Mouse (Mus musculus): ENCODE measurements around the gene Rap1a. TPM values are rescaled to one million over a fixed set of nuclear protein-coding genes. Genes with fewer than 3 reads are reported as not detected.

Rap1a gene
- polyA plus RNA-seq, 1 experiment from 2014 or later: 166 TPM

DNA sequence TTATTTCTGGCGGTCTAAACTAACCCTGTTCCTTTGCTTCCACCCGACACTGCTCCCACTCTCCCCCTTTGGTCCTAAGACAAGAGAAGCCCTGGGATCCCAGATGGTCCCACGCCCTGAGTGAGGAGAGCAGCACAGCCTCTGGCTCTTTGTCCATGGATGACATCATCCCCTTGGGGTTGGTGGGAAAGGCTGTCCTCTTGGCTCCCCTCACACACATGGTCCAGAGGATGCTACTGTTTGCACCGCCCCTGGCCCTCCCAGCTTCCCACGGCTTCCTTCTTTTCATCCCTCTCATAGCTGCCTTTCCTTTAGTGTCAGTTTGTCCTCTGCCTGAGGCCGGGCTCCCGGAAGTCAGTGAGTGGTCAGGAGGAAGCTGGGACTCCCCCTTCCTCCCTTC, 89.4 kb downstream of the Rap1a start:
- ATAC-seq: peak; percentile 83

DNA sequence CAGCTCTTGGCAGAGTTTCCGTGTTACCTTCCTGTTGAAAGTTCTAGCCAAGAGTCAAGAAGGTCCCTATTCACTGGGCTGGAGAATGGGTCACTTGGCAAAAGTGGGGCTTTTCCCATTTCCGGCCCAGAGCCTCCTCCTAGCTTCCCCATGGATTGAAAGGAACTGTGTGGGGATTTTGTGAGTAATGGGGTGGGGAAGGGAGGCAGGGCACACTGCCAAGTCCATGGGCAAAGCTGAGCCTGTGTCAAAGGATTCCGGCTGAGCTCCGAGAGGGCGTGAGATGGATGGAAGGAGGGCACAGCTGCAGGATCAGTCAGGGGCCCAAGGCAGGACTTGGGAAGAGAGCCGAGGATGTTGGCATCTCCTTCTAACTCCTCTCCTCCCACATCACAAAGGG, 90.9 kb downstream of the Rap1a start:
- TF ChIP-seq EP300 (IDR thresholded peaks at IDR 0.05): peak; percentile 41; the same call in 1 of the 2 replicates
- TF ChIP-seq CTCF (IDR thresholded peaks at IDR 0.05): no peak
- 41% methylated on average over 6 of the region's 6 CpGs for WGBS
- Histone ChIP-seq H3K4me1 (ENCODE audit: insufficient read depth, low read depth, low read length) (0 out of 2 replicates have a peak, but pooled peaks cover 3% of the 10 kb centered on the region), H3K4me2 (replicated peaks; ENCODE audit: low read depth, low read length) (no peak overlapping the region), H3K27ac (ENCODE audit: low read length) (no peak overlapping the region), H3K9me3 (ENCODE audit: low read length) (no peaks in the 10 kb centered on the region), H3K9ac (replicated peaks; ENCODE audit: low read depth) (no peak overlapping the region), H3K36me3 (ENCODE audit: insufficient read depth, low read length) (no peaks in the 10 kb centered on the region), H3K4me3 (ENCODE audit: low read depth, low read length) (no peak overlapping the region), H3K27me3 (replicated peaks; ENCODE audit: insufficient read depth, low read length) (no peaks in the 10 kb centered on the region)
- DNase-seq (ENCODE audit: low spot score) (no peak), ATAC-seq (peak; percentile 41)

More for the DNA sequence above, 89.4 kb downstream of the Rap1a start:
- no peak overlapping the region for H3K27ac ChIP-seq (ENCODE audit: low read length)
- no peaks in the 10 kb centered on the region for H3K4me1 ChIP-seq (ENCODE audit: insufficient read depth, low read depth, low read length)
- no peak overlapping the region for H3K4me3 ChIP-seq (ENCODE audit: low read depth, low read length)
- peak; percentile 31 for DNase-seq (ENCODE audit: low spot score)
- H3K9ac ChIP-seq (replicated peaks; ENCODE audit: low read depth): no peak overlapping the region
- no peak overlapping the region for H3K4me2 ChIP-seq (replicated peaks; ENCODE audit: low read depth, low read length)
- H3K9me3 ChIP-seq (ENCODE audit: low read length): no peaks in the 10 kb centered on the region
- no peak for TF ChIP-seq EP300 (IDR thresholded peaks at IDR 0.05)
- TF ChIP-seq CTCF (IDR thresholded peaks at IDR 0.05): no peak
- H3K36me3 ChIP-seq (ENCODE audit: insufficient read depth, low read length): no peaks in the 10 kb centered on the region
- H3K27me3 ChIP-seq (replicated peaks; ENCODE audit: insufficient read depth, low read length): no peaks in the 10 kb centered on the region
- WGBS: 58% methylated on average over 7 of the region's 7 CpGs

DNA sequence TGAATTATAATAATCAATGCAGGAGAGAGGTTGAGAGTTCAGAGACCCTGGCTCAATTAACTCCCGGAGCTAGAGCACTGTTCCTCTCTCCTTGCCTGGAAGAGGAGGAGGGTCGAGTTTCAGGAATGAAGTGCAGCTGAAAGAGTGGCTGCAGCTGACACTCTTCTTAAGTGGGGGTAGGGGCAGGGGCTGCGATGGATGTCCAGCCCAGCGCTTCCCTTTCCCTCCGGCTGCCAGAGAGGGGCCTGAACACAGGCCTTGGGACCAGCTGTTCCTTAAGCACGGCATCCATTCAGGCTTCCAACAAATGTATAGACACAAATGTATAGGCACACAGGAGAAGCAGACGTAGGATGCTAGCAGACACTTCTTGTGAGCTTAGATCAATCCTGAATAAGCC, 93.5 kb downstream of the Rap1a start:
- H3K36me3 ChIP-seq (ENCODE audit: insufficient read depth, low read length): no peaks in the 10 kb centered on the region
- TF ChIP-seq EP300 (IDR thresholded peaks at IDR 0.05) (no peak), CTCF (IDR thresholded peaks at IDR 0.05) (no peak)
- 37% methylated on average over 7 of the region's 7 CpGs for WGBS
- ATAC-seq: no peak
- H3K9me3 ChIP-seq (ENCODE audit: low read length): no peaks in the 10 kb centered on the region
- no peak overlapping the region for H3K9ac ChIP-seq (replicated peaks; ENCODE audit: low read depth)
- no peak overlapping the region for H3K4me3 ChIP-seq (ENCODE audit: low read depth, low read length)
- H3K27ac ChIP-seq (ENCODE audit: low read length): no peak overlapping the region
- DNase-seq (ENCODE audit: low spot score): no peak
- no peak overlapping the region for H3K4me2 ChIP-seq (replicated peaks; ENCODE audit: low read depth, low read length)
- H3K27me3 ChIP-seq (replicated peaks; ENCODE audit: insufficient read depth, low read length): no peaks in the 10 kb centered on the region
- 0 out of 2 replicates have a peak, but pooled peaks cover 3% of the 10 kb centered on the region for H3K4me1 ChIP-seq (ENCODE audit: insufficient read depth, low read depth, low read length)

DNA sequence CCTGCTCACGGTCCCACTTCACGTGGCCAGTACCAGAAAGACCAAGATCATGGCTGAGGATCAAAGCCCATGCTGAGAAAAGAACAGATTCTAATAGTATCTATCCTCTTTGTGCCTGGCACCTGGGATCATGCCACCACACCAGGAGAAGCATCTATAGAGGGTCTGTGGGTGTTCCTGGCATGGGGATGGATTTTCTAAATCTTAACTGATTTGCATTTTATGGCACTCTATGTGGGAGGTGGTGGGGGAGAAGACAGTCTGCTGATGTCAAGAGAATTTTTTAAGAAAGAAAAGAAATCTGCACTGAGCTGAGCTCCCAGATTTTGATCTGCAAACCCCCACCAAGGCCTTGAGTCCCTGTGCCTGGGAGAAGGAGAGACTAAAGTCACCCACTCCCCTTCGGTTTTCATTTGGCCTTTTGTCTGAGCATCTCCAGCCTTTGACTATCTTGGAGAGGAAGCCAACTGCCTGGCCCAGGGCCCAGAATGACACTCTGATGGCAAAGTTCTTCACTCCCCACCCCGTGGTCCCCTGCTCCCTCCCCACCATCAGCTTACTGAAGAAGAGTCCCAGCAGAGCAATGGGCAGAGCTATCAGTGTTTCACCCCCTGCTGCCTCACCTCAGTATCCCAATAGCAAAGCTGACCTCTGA, 94.6 kb downstream of the Rap1a start:
- 0 out of 2 replicates have a peak, but pooled peaks cover 3% of the 10 kb centered on the region for H3K4me1 ChIP-seq (ENCODE audit: insufficient read depth, low read depth, low read length)
- H3K27me3 ChIP-seq (replicated peaks; ENCODE audit: insufficient read depth, low read length): no peaks in the 10 kb centered on the region
- no peak for DNase-seq (ENCODE audit: low spot score)
- H3K36me3 ChIP-seq (ENCODE audit: insufficient read depth, low read length): no peaks in the 10 kb centered on the region
- H3K9ac ChIP-seq (replicated peaks; ENCODE audit: low read depth): no peak overlapping the region
- 47% methylated on average over 4 of the region's 4 CpGs for WGBS
- TF ChIP-seq CTCF (IDR thresholded peaks at IDR 0.05) (no peak), EP300 (IDR thresholded peaks at IDR 0.05) (no peak)
- H3K4me2 ChIP-seq (replicated peaks; ENCODE audit: low read depth, low read length): no peak overlapping the region
- no peak overlapping the region for H3K27ac ChIP-seq (ENCODE audit: low read length)
- H3K9me3 ChIP-seq (ENCODE audit: low read length): no peaks in the 10 kb centered on the region
- H3K4me3 ChIP-seq (ENCODE audit: low read depth, low read length): no peak overlapping the region
- no peak for ATAC-seq

DNA sequence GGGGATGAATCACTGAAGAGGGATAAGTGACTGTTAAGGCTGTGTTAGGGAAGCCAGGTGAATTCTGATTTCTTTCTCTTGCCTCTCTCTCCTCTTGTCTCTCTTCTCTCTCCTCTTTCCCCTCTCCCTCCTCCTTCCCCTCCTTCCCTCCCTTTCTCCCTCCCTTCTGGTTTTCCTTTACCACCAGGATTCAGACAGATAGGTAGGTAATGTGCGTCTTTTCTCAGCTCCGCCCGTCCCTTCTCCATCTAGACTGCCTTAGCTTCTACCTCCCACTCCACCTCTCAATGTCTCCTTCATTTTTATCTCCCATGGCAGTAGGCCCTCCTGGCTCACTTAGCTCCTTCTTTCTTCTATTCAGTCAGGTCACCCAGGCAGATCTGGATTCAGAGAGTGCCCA, 95.6 kb downstream of the Rap1a start:
- Histone ChIP-seq H3K4me2 (replicated peaks; ENCODE audit: low read depth, low read length) (peak overlapping the region; percentile 98), H3K9me3 (ENCODE audit: low read length) (no peaks in the 10 kb centered on the region), H3K27ac (ENCODE audit: low read length) (no peak overlapping the region), H3K4me3 (ENCODE audit: low read depth, low read length) (peak overlapping the region; percentile 50), H3K27me3 (replicated peaks; ENCODE audit: insufficient read depth, low read length) (no peaks in the 10 kb centered on the region), H3K9ac (replicated peaks; ENCODE audit: low read depth) (peak overlapping the region; percentile 56; the same call in 1 of the 2 replicates), H3K36me3 (ENCODE audit: insufficient read depth, low read length) (no peaks in the 10 kb centered on the region), H3K4me1 (ENCODE audit: insufficient read depth, low read depth, low read length) (peaks cover 7% of the 10 kb centered on the region; the same call in 1 of the 2 replicates)
- 36% methylated on average over 3 of the region's 3 CpGs for WGBS
- TF ChIP-seq CTCF (IDR thresholded peaks at IDR 0.05) (no peak), EP300 (IDR thresholded peaks at IDR 0.05) (no peak)
- no peak for DNase-seq (ENCODE audit: low spot score)
- no peak for ATAC-seq

DNA sequence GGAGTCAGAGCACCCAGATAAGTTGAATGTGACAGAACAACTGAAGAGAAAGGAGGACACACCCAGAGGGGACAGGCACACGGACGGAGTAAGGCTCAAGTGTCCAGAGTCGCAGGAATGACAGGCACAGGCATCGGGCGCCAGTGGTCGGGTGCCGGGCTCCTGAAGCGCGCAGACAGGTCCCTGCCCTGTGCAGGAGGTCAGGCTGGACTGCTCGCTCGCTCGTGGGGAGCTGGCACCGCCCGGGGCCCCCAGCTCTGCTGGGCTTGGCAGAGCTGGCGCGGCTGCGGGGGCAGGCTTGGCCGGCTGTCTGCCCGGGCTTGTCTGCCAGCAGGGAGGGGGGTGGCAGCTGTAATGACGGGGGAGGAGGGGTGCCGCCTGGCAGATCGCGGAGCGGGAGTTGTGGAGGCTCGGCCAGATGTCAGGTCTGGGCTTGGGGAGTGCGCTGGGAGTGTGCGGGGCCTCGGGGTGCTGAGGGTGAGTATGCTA, 96.0 kb downstream of the Rap1a start:
- Histone ChIP-seq H3K4me1 (ENCODE audit: insufficient read depth, low read depth, low read length) (peaks cover 7% of the 10 kb centered on the region; the same call in 1 of the 2 replicates), H3K9ac (replicated peaks; ENCODE audit: low read depth) (peak overlapping the region; percentile 56), H3K27ac (ENCODE audit: low read length) (peak overlapping the region; percentile 26; the same call in 1 of the 2 replicates), H3K4me2 (replicated peaks; ENCODE audit: low read depth, low read length) (peak overlapping the region; percentile 98), H3K36me3 (ENCODE audit: insufficient read depth, low read length) (no peaks in the 10 kb centered on the region), H3K27me3 (replicated peaks; ENCODE audit: insufficient read depth, low read length) (no peaks in the 10 kb centered on the region), H3K4me3 (ENCODE audit: low read depth, low read length) (peak overlapping the region; percentile 50), H3K9me3 (ENCODE audit: low read length) (no peaks in the 10 kb centered on the region)
- ATAC-seq (peak; percentile 37), DNase-seq (ENCODE audit: low spot score) (peak; percentile 56)
- under 1% methylated on average over 28 of the region's 28 CpGs for WGBS
- no peak for TF ChIP-seq CTCF (IDR thresholded peaks at IDR 0.05)
- no peak for TF ChIP-seq EP300 (IDR thresholded peaks at IDR 0.05)
